Mouse (Mus musculus): ENCODE results near the gene Slc28a3.

DNA sequence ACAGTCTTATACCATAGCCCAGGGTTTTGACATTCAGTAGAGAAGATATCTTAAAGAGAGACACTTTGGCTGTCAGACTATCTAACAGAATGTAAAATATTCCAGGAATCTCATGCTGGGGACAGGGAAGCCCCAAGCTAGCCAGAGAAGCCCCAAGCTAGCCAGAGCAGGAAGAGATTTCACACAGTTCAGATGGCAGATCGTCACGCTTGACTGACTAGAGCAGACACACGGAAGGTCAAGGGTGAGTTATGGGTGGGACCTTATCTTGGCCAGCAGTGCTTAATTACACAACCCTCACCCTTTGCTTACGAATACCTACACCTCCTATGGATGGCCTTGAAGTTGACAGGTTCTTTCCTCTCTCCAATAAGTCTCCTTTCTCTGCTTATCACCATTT is 12.1 kb downstream of the Slc28a3 start:
- no peak for TF ChIP-seq GATA1 (IDR thresholded peaks at IDR 0.05; ENCODE audit: borderline replicate concordance, low read length)
- TF ChIP-seq FLI1 (IDR thresholded peaks at IDR 0.05; ENCODE audit: low read length): no peak

All from megakaryocyte, embryonic 14.5 days (primary cell).